Mouse (Mus musculus) frontal cortex, adult (tissue): Measurements from ENCODE around the gene Cdca3.
A peak's percentile ranks its signal among the peaks of the same experiment; 100 is the strongest.
"Not testable (repeated sequence)": the region's sequence is repeated elsewhere in the genome, so short reads cannot be mapped to it uniquely, and the experiment has no call there.

Source experiments
- ATAC-seq: cut with Nextera tagmentation; 2 replicates; pipeline ENCODE4 v1.9.2; 2017; ENCODE audit warnings: mild to moderate bottlenecking, moderate library complexity, mixed read lengths; ENCODE audit not compliant: low TSS enrichment

Cdca3 gene

DNA sequence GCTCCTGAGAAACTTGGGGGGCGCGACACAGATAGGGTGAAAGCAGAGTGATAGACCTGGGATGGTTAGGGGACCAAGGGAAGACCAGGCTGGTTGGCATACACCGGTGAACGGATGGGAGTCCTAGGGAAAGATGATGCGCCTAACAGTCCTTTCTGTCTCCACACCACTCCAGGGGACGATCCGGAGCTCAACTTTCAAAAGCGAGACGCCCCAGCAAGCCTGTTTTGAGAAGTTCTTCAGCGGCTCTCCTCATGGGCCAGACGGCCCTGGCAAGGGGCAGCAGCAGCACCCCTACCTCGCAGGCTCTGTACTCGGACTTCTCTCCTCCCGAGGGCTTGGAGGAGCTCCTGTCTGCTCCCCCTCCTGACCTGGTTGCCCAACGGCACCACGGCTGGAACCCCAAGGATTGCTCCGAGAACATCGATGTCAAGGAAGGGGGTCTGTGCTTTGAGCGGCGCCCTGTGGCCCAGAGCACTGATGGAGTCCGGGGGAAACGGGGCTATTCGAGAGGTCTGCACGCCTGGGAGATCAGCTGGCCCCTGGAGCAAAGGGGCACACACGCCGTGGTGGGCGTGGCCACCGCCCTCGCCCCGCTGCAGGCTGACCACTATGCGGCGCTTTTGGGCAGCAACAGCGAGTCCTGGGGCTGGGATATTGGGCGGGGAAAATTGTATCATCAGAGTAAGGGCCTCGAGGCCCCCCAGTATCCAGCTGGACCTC, 20.1 kb upstream of the Cdca3 start:
- no peak for ATAC-seq

DNA sequence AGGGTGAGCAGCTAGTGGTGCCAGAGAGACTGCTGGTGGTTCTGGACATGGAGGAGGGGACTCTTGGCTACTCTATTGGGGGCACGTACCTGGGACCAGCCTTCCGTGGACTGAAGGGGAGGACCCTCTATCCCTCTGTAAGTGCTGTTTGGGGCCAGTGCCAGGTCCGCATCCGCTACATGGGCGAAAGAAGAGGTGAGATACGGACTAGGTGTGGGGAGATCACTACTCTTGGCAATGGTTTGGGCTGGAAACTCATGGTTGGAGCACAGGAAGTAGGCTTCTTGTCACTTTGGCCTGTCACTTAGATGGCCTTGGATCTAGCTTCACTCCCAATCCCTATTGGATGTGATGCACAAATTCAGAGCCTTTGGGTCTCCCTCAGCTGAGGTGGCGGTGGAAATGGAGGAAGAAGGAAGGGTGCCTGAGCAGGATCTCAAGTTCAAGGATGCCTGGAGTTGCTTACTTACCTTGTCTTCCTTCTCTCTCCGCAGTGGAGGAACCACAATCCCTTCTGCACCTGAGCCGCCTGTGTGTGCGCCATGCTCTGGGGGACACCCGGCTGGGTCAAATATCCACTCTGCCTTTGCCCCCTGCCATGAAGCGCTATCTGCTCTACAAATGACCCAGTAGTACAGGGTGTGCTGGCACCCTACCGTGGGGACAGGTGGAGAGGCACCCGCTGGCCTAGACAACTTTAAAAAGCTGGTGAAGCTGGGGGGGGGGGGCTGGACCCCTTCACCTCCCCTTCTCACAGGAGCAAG, 19.4 kb upstream of the Cdca3 start:
- no peak for ATAC-seq

DNA sequence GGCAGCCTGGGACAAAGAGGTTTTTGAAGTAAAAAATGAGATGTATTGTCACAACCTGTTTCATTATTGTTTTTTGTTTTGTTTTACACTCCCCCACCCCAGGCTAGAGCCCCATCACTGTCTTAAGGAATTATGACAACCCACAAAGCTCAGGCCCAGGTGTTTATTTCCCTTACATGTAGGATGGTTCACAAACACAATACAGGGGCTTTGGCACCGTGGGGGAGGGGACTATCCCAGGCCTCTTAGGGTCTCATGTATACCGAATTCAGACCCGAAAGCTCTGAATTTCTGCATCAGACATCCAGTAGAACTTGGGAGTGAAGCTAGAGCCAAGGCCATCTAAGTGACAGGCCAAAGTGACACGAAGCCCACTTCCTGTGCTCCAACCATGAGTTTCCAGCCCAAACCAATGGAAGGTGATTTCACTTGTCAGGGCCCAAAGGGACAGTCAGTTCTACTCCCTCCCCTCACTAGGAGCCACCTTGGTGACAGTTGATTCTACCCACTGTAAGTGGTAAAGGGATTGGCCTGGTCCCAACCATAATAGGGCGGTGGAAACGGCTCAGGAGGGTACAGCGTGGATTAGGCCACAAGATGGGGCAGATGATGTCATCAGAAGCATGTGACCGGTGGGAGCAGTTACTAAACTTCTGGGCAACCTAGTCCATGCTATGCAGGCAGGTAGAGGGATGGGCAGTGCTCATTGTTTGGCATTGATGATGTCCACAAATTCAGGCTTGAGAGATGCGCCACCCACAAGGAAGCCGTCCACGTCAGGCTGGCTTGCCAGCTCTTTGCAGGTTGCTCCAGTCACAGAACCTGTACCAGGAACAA, 18.6 kb upstream of the Cdca3 start:
- ATAC-seq: not testable (repeated sequence)

DNA sequence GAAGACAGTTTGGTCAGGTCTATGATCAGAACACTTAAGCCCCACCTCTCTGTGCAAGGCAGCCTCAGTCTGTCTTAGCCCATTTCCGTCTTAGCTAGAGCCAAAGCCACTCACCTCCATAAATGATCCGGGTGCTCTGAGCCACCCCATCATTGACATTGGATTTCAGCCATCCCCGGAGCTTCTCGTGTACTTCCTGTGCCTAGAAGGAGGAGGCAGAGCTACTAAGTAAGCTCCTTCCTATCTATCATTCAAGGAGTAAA, 18.0 kb upstream of the Cdca3 start:
- ATAC-seq: no peak

DNA sequence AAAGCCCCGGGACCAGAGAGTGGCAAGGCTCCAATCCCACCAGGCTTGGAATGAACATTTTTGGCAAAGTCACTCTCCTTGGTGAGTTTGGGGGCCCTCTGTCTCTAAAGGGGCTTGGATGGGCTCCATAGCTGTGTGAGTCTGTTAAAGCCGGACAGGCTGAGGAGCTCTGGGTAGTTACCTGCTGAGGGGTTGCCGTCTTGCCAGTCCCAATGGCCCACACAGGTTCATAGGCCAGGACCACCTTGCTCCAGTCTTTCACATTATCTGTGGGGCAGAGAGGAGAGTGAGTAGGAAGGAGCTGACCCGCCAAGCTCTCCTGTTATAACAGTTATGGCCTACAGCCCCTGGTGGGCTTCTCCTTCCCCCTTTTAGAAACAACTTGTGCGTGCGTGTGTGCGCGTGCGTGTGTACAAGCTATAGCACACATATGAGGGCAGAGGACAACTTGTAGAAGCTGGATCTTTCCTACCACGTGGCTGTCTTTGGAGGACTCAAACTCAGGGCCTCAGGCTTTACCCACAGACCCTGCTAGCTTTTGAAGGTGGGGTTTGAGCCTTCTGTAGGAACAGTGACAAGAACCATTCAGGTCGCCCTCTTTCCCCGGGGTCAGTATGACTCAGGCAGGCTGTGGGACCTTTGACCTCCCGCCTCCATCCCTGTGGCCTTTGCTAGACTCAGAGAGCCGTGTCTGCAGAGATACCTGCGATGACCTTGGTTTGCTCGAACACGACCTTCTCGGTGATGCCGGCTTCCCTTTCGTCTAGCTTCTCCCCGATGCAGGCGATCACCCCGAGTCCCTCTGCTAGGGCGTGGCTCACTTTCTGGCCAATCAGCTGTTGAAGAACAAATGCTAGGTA, 17.4 kb upstream of the Cdca3 start:
- no peak for ATAC-seq

DNA sequence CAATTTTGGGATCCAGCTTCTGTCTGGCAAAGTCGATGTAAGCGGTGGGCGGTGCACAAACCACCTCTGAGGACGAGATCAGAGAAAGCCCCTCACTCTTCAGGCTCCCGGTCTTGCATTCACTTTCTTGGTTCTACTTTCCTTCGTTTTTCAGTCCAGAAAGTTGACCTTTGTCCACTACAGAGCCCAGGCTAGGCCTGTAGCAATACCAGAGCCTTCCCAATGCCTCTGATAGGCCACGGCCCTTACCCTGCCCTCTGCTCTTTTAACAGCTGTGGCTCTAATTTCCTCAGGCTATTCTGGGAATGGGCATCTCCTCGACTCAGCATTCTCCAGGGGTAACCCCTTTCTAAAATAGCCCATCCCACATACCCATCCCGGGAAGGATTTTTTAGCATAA, 16.5 kb upstream of the Cdca3 start:
- no peak for ATAC-seq

DNA sequence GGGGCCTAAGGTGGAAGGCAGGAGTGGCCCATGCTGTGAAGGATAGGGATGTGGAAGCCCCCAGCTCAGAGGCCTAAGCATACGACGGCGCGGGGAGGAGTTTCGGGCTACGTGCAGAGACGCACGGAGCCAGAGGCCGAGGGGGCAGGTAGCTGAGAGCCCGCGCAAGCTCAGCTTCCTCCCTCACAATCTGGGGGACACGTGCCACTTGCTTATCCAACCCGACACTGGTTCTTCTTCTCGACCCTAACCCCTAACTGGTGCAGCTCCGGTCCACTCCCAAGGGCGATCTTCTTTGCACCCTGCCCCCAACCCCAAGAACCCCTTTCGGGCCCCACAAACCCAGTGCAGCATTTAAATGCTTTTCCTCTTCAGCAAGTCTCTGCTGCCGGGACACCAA, 15.9 kb upstream of the Cdca3 start:
- peak; percentile 36 for ATAC-seq

DNA sequence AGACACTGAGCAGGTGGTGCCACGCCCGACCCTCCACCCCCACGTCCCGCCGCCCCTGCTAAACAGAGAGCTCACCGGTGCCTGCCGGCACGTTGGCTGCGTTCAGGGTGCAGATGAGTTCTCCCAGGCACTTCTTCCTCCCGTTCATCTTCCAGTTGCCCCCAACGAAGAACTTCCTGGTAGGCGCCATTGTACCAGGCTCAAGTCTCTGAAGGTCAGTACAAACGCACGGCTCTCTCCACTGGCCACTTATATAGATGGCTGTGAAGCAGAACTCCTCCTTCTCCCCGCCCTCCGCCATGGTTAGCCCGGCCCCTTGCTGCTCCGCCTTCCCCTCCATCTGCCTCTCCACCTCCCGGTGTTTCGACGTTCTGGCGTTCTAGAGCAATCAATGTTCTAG, 15.4 kb upstream of the Cdca3 start, which contains the start of gene Tpi1:
Gene Tpi1, minus strand, starts transcription at position 364 of the 400 bp plus-strand sequence.
- peak; percentile 66 for ATAC-seq

DNA sequence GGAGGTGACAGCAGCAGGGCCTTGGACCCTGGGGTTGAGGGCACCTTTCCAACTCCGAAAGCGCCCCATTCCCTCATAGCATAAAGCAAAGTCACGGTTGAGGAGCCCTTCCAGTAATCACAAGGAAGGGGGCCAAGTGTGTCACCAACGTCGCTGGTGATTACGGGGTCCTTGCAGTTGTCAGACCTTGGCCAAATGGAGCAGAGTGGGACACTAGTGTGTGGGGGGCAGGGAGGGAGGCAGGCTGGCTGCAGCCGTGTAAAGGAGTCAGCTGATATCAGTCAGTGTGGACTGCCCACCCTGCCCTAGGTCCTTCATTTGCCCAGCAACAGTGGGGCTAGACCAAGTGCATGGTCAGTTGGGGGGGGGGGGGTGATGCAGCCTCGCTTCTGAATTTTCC, 14.9 kb upstream of the Cdca3 start:
- ATAC-seq: no peak

DNA sequence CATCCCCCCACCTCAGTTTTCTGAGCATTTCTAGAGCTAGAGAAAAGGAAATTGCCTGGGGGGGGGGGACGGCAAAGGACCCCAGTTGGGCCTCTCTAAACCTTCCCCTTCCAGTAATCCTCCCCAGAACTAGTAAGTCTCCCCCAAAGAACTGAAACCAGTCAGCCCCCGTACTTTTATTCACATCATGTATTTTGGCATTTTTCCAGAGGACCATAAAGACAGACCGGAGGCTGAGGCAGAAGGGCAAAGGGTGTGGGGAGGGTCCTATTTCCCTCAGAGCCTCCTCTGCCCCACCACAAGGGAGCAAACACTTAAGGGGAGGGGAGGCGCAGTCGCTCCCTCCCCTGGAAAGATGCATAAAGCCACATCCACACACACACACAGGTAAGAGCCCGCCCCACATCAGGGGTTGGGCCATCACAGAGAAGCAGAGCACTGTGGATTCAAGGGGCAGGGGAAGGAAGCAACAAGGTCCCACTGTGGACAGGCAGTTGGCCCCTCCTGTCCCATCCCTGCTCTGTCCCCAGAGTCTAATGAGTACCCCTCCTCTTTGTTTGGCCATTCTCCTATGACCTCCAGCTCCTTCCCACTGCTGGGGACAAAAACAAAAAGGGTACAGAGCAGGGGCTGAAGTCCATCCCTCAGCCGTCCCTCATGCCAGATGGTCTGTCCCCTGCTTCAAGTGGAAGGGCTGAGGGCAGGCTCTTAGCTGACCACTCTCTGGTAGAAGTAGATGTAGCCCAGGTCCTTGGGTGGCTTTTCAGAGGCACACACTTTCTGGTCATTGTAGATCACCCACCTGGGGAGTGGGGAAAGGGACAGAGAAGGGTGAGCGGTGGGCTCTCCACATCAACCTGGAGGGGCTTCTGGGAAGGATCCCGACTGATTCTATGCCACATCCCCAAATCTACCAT, 14.2 kb upstream of the Cdca3 start:
- no peak for ATAC-seq

DNA sequence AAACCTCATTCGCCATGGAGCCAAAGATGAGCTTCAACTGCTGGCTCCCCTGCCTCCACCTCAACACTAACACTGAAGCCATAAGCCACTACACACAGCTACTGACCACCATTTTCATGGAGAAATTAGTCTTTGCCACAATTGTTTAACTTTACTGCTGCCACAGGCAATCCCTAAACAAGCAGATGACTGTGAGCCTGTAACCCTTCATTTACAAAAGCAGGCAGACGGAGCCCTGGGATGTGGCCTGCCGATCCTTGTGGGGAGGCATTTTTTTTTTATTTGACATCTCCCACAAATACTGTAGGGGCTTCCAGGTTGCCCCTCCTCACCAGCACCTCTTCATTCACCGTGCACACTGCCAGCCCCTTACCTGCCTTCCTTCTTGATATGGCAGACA, 12.7 kb upstream of the Cdca3 start:
- ATAC-seq: no peak

DNA sequence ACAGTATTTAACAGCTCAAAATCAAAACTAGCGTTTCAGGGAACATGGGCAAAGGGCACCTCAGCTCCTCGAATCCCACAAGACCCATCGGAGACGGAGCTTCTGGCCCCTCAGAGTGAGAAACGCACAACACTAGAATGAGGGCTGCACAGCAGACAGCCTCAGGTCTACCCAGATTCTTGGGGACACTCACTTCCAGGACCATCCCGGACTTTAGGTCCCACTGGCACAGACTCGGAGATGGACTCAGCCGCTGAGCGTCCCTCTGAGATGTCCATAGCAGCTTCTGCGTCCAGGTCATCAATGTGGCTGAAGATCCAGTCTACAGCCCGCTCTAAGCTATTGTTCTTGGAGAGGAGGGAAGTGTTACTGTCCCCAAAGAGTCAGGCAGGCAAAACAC, 12.2 kb upstream of the Cdca3 start:
- no peak for ATAC-seq

DNA sequence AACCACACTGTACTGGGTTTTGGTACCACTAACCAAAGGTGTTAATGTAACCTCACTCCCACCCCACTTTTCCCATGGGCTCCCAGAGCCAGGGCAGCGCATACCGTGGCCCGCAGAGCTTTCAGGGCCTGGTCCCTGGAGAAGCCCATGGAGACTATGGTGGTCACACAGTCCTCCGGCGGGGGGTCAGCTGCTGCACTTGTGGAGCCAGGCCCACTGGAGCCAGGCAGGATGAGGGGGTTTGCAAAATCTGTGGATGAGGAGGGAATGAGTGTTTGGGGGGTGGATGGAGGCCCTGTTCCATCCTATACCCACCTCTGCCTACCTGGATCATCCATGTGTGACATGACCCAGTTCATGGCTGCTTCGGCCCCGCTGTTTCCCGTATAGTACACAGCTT, 11.8 kb upstream of the Cdca3 start:
- ATAC-seq: no peak

DNA sequence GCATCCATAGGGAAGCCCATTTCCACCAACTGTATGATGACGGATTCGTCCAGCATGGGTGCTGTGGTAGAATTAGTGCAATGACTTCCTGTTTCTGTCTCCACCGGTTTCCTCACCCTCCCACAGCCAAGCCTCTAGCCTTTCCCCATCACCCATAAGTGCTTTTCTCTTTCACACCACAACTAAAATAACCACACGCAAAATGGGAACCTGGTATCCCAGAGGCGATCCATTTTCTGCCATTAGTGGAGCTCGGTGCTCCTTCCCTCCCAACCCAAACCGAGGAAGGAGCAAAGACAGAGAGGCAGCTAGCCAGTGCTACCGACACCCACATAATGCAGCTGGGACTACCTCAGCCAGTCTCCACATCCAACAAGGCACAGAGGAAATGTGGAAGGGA, 11.4 kb upstream of the Cdca3 start:
- peak; percentile 60 for ATAC-seq

DNA sequence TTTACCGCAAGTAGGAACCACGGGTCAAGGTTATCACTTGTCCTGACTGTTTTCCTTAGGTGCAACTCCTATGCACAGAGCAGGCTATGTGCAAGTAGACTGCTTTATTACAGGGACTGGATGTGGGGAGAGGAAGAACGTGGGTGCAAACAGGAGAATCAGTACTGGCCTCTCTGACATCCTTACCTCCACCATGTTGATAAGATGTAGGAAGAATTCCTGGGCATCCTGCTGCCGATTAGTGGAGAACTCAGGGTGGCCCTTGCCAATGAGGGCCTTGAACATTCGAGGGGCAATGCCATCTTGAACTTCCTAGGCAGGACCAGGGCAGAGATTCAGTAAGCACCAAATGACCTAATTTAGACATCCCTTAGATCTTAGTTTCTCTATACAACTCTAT, 8.5 kb upstream of the Cdca3 start:
- ATAC-seq: no peak

DNA sequence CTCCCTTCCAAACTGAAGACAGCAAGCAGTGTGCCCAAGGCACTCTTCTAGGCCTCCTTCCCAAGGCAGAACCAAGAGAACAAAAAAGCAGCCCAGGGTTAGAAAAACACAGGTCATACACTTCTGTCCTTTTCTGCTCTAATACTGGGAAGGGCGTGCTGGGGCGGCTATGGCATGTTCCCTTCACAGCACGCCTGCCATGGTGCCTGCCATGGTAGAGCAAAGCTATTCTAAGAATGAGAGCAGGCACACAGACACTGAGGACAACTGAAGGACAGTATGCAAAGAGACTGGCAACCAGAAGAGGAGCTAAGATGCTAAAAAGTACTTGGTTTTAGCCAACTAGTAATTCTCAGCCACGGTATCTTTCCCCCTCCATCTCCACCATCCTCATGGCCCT, 7.3 kb upstream of the Cdca3 start:
- no peak for ATAC-seq

DNA sequence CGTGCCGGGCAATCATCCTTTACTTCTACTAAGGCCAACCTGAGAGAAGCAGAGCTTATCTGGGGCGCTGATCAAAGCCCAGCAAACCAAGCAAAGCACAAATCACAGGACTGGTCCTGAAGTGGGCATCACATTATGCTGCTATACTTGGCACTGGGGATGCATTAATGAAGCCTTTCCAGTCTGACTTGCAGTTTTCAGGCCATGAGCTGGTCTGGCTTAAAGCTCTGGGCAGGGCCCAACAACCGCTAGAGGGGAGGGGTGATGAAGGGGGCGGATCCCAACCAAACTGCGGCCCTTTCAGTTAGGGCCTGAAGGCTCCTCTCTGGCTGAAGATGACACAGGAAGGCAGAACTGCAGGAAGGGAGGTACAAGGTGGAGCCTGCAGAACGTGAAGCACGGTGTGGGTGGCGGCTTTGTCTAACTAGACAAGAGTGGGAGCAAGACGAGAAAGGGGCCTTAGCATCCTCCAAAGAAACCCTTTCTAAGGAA, 1.2 kb upstream of the Cdca3 start:
- no peak for ATAC-seq

DNA sequence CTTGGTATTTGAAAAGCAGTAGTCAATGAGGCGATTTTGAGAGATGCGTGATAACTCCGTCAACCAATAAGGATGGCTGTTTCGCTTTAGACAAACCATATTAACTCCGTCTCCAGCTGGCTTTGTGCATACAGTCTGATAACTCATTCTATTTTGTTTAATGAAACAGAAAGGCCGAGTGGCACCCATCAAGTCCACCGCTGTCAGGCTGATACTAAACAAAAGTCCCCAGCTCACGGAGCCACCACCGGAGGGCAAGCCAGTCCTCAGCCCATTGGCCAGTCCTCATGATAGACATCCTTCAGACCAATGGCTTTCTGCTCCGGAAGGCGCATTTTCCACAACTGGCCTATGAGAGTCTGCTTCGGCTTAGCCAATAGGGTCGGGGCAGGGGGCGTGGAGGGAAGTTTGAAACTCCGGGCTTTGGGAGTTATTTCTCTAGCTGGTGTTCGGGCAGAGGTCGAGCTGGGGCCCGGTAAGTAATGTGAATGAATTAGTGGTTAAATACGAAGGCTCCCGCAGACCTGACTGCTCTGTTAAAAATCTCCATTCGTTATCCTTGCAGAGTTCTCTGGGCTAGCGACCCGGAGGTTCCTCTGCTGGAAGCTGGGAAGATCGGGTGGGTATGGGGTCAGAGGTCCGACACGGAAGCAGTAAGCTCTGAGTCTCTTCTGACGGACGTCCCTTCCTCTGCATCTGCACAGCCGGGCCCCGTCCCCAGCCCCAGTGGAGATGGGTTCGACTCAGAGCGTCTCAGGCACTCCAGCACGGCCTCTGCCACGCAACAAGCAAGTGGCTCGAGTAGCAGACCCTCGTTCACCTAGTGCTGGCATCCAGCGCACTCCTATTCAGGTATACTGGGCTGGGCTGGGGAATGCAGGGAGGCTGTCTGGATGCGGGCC, 703 bp downstream of the Cdca3 start:
- ATAC-seq: peak; percentile 76

DNA sequence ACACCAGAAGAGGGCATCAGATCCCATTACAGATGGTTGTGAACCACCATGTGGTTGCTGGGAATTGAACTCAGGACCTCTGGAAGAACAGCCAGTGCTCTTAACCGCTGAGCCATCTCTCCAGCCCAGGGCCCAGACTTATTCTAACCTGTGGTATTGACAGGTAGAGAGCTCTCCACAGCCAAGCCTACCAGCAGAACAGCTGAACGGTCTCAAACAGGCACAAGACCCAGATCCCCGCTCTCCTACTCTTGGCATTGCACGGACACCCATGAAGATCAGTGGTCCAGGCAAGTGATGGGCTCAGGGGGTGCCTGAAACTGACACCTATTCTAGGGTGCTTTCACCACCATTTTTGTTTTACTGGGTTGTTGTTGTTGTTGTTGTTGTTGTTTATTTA, 1.9 kb downstream of the Cdca3 start:
- not testable (repeated sequence) for ATAC-seq

DNA sequence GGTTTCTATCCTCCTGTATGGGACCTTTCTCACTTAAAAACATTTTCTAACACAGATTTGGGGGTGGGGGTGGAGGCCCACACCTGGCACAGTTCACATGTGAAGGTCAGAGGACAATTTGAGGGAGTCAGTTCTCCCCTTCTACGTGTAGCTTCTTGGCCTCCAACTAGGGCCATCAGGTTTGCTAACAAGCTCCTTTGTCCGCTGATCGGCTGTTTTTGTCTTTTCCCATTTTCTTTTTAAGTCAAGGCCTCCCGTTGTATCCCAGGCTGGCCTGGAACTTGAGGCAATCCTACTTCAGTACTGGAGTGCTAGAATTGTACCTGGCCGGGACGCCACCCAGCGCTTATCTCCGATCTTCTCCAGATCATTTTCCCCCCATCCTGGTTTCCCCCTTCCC, 2.3 kb downstream of the Cdca3 start:
- ATAC-seq: no peak
